Mouse (Mus musculus) neural tube, embryonic 14.5 days (tissue): ENCODE data around the gene Zcchc24. TPM values are rescaled to one million over a fixed set of nuclear protein-coding genes. Genes with fewer than 3 reads are reported as not detected.

Experiments
- ATAC-seq: fragments of 200-750 bp; cut with Nextera tagmentation; 2 replicates; pipeline ENCODE4 v1.8.0; 2017; ENCODE audit warnings: low read depth, mild to moderate bottlenecking, moderate TSS enrichment, moderate library complexity
- H3K27ac ChIP-seq: fragments of 300-500 bp; sonication (generic); 2 replicates; pipeline ENCODE4 v1.5.1; 2014; ENCODE audit warnings: low read depth, mild to moderate bottlenecking, control low read depth, low read length, moderate library complexity, mixed read lengths
- H3K27me3 ChIP-seq: fragments of 300-500 bp; sonication (generic); 2 replicates; pipeline ENCODE4 v1.6.1; 2014; ENCODE audit warnings: low read length; ENCODE audit not compliant: control insufficient read depth, insufficient read depth
- H3K36me3 ChIP-seq: fragments of 300-500 bp; sonication (generic); 2 replicates; pipeline ENCODE4 v1.6.1; 2014; ENCODE audit warnings: low read length, mixed read lengths; ENCODE audit not compliant: control insufficient read depth, insufficient read depth
- H3K4me1 ChIP-seq: fragments of 300-500 bp; sonication (generic); 2 replicates; pipeline ENCODE4 v1.6.1; 2014; ENCODE audit warnings: low read length; ENCODE audit not compliant: control insufficient read depth, insufficient read depth
- H3K4me2 ChIP-seq: fragments of 300-500 bp; sonication (generic); 2 replicates; pipeline ENCODE4 v1.6.1; 2014; ENCODE audit warnings: mild to moderate bottlenecking, low read depth, low read length, control low read depth
- H3K4me3 ChIP-seq: fragments of 300-500 bp; sonication (generic); 2 replicates; pipeline ENCODE4 v1.5.1; 2014; ENCODE audit warnings: low read depth, low read length, control low read depth, mixed read lengths
- H3K9ac ChIP-seq: fragments of 300-500 bp; sonication (generic); replicated peaks from 2 replicates; pipeline ENCODE4 v1.6.1; 2014; ENCODE audit warnings: low read depth, mild to moderate bottlenecking, control low read depth, low read length, mixed read lengths
- H3K9me3 ChIP-seq: fragments of 300-500 bp; sonication (generic); 2 replicates; pipeline ENCODE4 v1.6.1; 2016; ENCODE audit warnings: low read length; ENCODE audit not compliant: control insufficient read depth
- WGBS: fragments of 180-500 bp; shearing (Covaris S2); extraction: QIAGEN DNeasy Blood & Tissue Kit; methylation state at CpG from one replicate; pipeline ENCODE4 v1.1.7; 2014; 5-methylcytosine and 5-hydroxymethylcytosine counted together
- polyA plus RNA-seq: library from polyadenylated mRNA; unstranded; fragments of >200 nt; fragmentation: Nextera tagmentation; extraction: Ambion mirVana; gene quantifications from 2 replicates; pipeline ENCODE4 v1.2.1, GENCODE M21; 2014

Zcchc24 gene
- polyA plus RNA-seq, 1 experiment from 2014 or later: 11.0 TPM

- no peak overlapping the region for H3K4me3 ChIP-seq
- peaks cover 5% of the 10 kb centered on the region; the same call in 1 of the 2 replicates for H3K4me1 ChIP-seq
- no peak for ATAC-seq
- H3K9ac ChIP-seq: no peak overlapping the region
- H3K27me3 ChIP-seq: no peaks in the 10 kb centered on the region
- H3K27ac ChIP-seq: no peak overlapping the region
- WGBS: 33% methylated on average over 4 of the region's 4 CpGs
- no peak overlapping the region for H3K4me2 ChIP-seq
- H3K36me3 ChIP-seq: no peaks in the 10 kb centered on the region
- H3K9me3 ChIP-seq: no peaks in the 10 kb centered on the region
Observed at GRCm38 (mm10) chr14:25755541-25755940, 13.3 kb downstream of the Zcchc24 start.

DNA sequence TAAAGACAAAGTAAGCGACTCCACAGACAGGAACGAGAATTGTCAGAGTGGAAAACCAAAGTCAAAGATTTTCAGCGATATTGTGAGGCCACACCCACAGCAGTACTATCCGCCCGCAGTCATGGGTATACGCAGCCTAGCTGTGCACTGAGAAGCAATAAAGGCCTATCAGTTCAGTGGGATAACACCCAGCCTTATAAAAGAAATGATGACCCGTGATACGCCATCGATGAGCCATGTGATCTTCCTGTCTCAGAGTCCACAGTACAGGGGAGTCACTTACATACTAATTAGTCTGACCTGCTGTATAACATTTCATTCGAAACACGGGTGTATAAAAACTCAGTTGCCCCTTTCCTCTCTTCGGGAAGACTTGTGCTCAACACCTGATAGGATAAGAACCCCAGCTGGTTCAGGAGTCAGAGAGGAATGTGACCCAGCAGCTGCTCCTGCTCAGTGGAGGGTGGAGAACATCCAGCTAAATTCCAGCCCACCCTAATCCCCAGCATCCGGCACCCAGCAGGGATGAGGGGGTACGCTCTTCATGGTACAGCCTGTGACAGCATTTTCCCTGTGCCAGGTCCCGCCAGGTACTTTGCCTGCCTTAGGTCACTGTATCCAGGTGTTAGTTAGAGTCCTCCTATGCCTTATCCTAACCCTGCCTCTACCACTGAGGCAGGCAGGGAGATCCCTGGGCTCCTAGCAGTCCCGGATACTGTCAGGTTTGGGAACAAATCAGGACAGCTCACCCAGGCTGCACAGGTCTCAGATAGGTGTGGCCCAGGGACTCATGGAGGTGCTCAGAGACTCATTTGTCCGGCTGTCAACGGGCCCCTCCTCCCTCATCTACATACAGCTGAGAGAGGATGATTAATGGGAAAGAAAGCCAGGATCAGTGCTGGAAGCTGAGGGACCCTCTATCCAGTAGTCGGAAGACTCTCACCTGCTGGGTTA is 14.0 kb downstream of the Zcchc24 start:
- H3K27me3 ChIP-seq: no peaks in the 10 kb centered on the region
- no peak; the same call in 1 of the 2 replicates for ATAC-seq
- H3K36me3 ChIP-seq: no peaks in the 10 kb centered on the region
- 41% methylated on average over 19 of the region's 19 CpGs for WGBS
- no peak overlapping the region for H3K4me2 ChIP-seq
- H3K4me3 ChIP-seq: no peak overlapping the region
- H3K27ac ChIP-seq: no peak overlapping the region
- no peak overlapping the region for H3K9ac ChIP-seq
- peaks cover 5% of the 10 kb centered on the region; the same call in 1 of the 2 replicates for H3K4me1 ChIP-seq
- H3K9me3 ChIP-seq: no peaks in the 10 kb centered on the region

GRCm38 (mm10) chr14:25753021-25753420 is 15.8 kb downstream of the Zcchc24 start:
- 45% methylated on average over 5 of the region's 5 CpGs for WGBS
- Histone ChIP-seq H3K4me3 (no peak overlapping the region), H3K4me1 (peaks cover 5% of the 10 kb centered on the region; the same call in 1 of the 2 replicates), H3K27me3 (no peaks in the 10 kb centered on the region), H3K27ac (no peak overlapping the region), H3K4me2 (no peak overlapping the region), H3K9me3 (no peaks in the 10 kb centered on the region), H3K9ac (no peak overlapping the region), H3K36me3 (no peaks in the 10 kb centered on the region)
- ATAC-seq: no peak

DNA sequence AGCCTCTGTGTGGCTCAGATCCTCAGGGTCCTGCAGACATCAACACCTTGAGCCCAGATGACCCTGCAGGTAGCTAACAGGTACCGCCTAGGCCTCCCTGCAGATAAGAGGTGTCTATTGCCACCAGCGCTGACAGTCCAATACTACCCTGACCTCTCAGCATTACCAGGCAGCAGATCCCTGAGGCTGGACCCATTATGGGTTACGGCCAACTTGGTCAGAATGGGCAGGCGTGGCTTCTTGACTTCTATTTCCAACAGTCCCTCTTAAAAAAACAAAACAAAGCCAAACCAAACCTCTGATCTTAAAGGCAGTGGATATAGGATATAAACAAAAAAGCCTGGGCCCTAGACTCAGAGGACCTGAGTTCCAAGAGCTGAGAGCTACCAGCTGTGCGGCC is 17.8 kb downstream of the Zcchc24 start:
- no peak overlapping the region for H3K27ac ChIP-seq
- no peaks in the 10 kb centered on the region for H3K9me3 ChIP-seq
- 96% methylated on average over 5 of the region's 5 CpGs for WGBS
- H3K4me2 ChIP-seq: no peak overlapping the region
- no peak for ATAC-seq
- H3K36me3 ChIP-seq: no peaks in the 10 kb centered on the region
- H3K9ac ChIP-seq: no peak overlapping the region
- H3K4me3 ChIP-seq: no peak overlapping the region
- peaks cover 5% of the 10 kb centered on the region; the same call in 1 of the 2 replicates for H3K4me1 ChIP-seq
- H3K27me3 ChIP-seq: no peaks in the 10 kb centered on the region

- ATAC-seq: no peak
Observed at GRCm38 (mm10) chr14:25750448-25751015, 18.3 kb downstream of the Zcchc24 start.

GRCm38 (mm10) chr14:25749143-25749909 is 19.5 kb downstream of the Zcchc24 start:
- Histone ChIP-seq H3K27me3 (no peaks in the 10 kb centered on the region), H3K4me1 (no peaks in the 10 kb centered on the region), H3K9ac (no peak overlapping the region), H3K4me3 (no peak overlapping the region), H3K9me3 (no peaks in the 10 kb centered on the region), H3K27ac (no peak overlapping the region), H3K36me3 (no peaks in the 10 kb centered on the region), H3K4me2 (no peak overlapping the region)
- ATAC-seq: no peak
- 60% methylated on average over 13 of the region's 13 CpGs for WGBS

More at GRCm38 (mm10) chr14:25750448-25751015, 18.3 kb downstream of the Zcchc24 start:
- Histone ChIP-seq H3K4me2 (no peak overlapping the region), H3K4me1 (peaks cover 2% of the 10 kb centered on the region; the same call in 1 of the 2 replicates), H3K4me3 (no peak overlapping the region), H3K36me3 (no peaks in the 10 kb centered on the region), H3K27ac (no peak overlapping the region), H3K9ac (no peak overlapping the region), H3K9me3 (no peaks in the 10 kb centered on the region), H3K27me3 (no peaks in the 10 kb centered on the region)
- 88% methylated on average over 2 of the region's 2 CpGs for WGBS

GRCm38 (mm10) chr14:25747996-25748756 is 20.7 kb downstream of the Zcchc24 start:
- Histone ChIP-seq H3K9me3 (no peaks in the 10 kb centered on the region), H3K27me3 (no peaks in the 10 kb centered on the region), H3K9ac (no peak overlapping the region), H3K4me3 (no peak overlapping the region), H3K4me2 (no peak overlapping the region), H3K4me1 (no peaks in the 10 kb centered on the region), H3K36me3 (no peaks in the 10 kb centered on the region), H3K27ac (no peak overlapping the region)
- 81% methylated on average over 7 of the region's 7 CpGs for WGBS
- ATAC-seq: no peak
